Mouse (Mus musculus): Measurements from ENCODE around the gene Caps2. TPM values are rescaled to one million over a fixed set of nuclear protein-coding genes. Genes with fewer than 3 reads are reported as not detected.

Gene Caps2
- polyA plus RNA-seq, 1 experiment from 2014 or later: 0.17 TPM

- no peak for TF ChIP-seq CTCF (IDR thresholded peaks at IDR 0.05; ENCODE audit: low read depth)
- H3K27me3 ChIP-seq (replicated peaks; ENCODE audit: control insufficient read depth, insufficient read depth, low read length): no peaks in the 10 kb centered on the region
These were observed 84.9 kb downstream of the Caps2 start for GRCm38 (mm10) chr10:112248273-112248672.

GRCm38 (mm10) chr10:112263467-112263866, 100.0 kb downstream of the Caps2 start:
- no peaks in the 10 kb centered on the region for H3K9me3 ChIP-seq (ENCODE audit: control insufficient read depth)
- no peaks in the 10 kb centered on the region for H3K36me3 ChIP-seq (ENCODE audit: control insufficient read depth, insufficient read depth)
- H3K27me3 ChIP-seq (replicated peaks; ENCODE audit: control insufficient read depth, insufficient read depth, low read length): no peaks in the 10 kb centered on the region
- no peaks in the 10 kb centered on the region for H3K4me1 ChIP-seq (replicated peaks; ENCODE audit: control insufficient read depth, insufficient read depth, low read length)
- 79% methylated on average over 3 of the region's 3 CpGs for WGBS
- H3K4me3 ChIP-seq (ENCODE audit: low read depth, low read length): no peak overlapping the region
- H3K4me2 ChIP-seq (replicated peaks; ENCODE audit: low read depth): no peak overlapping the region
- H3K9ac ChIP-seq (ENCODE audit: low read depth, low read length): no peak overlapping the region
- TF ChIP-seq CTCF (IDR thresholded peaks at IDR 0.05; ENCODE audit: low read depth): no peak
- ATAC-seq: no peak
- H3K27ac ChIP-seq (ENCODE audit: low read depth, low read length): no peak overlapping the region

More at GRCm38 (mm10) chr10:112248273-112248672, 84.9 kb downstream of the Caps2 start:
- H3K36me3 ChIP-seq (ENCODE audit: control insufficient read depth, insufficient read depth): no peaks in the 10 kb centered on the region
- WGBS: 68% methylated on average over 2 of the region's 2 CpGs
- H3K9ac ChIP-seq (ENCODE audit: low read depth, low read length): no peak overlapping the region
- no peak overlapping the region for H3K4me3 ChIP-seq (ENCODE audit: low read depth, low read length)
- no peak overlapping the region for H3K4me2 ChIP-seq (replicated peaks; ENCODE audit: low read depth)
- no peaks in the 10 kb centered on the region for H3K4me1 ChIP-seq (replicated peaks; ENCODE audit: control insufficient read depth, insufficient read depth, low read length)
- no peaks in the 10 kb centered on the region for H3K9me3 ChIP-seq (ENCODE audit: control insufficient read depth)
- no peak for ATAC-seq
- H3K27ac ChIP-seq (ENCODE audit: low read depth, low read length): no peak overlapping the region

Other genes with a start within 250 kb of the Caps2 start
- gene Krr1, start 191.0 kb upstream of the Caps2 start, polyA plus RNA-seq (2015; fragmentation: Nextera tagmentation; extraction: Ambion mirVana): 12.7 and 13.6 TPM in 2 replicates
- gene Glipr1, start 161.0 kb upstream of the Caps2 start, polyA plus RNA-seq (2015; fragmentation: Nextera tagmentation; extraction: Ambion mirVana): 8.9 and 11.8 TPM in 2 replicates
- gene Glipr1l1, start 103.4 kb upstream of the Caps2 start, polyA plus RNA-seq (2015; fragmentation: Nextera tagmentation; extraction: Ambion mirVana): not detected in 2 replicates
- gene Glipr1l2, start 80.3 kb upstream of the Caps2 start, polyA plus RNA-seq (2015; fragmentation: Nextera tagmentation; extraction: Ambion mirVana): not detected in 2 replicates
- not detected in 2 replicates for gene Glipr1l3, start 3.3 kb upstream of the Caps2 start, polyA plus RNA-seq (2015; fragmentation: Nextera tagmentation; extraction: Ambion mirVana)
- gene Kcnc2, start 107.5 kb downstream of the Caps2 start, polyA plus RNA-seq (2015; fragmentation: Nextera tagmentation; extraction: Ambion mirVana): 0.30 and 0.39 TPM in 2 replicates

Measured in intestine, postnatal 0 days (tissue).